Mouse (Mus musculus) neural tube, embryonic 14.5 days (tissue): ENCODE measurements around the gene Hira. TPM values are rescaled to one million over a fixed set of nuclear protein-coding genes. Genes with fewer than 3 reads are reported as not detected.

Source experiments
- ATAC-seq: fragments of 200-750 bp; cut with Nextera tagmentation; 2 replicates; pipeline ENCODE4 v1.8.0; 2017; ENCODE audit warnings: low read depth, mild to moderate bottlenecking, moderate TSS enrichment, moderate library complexity
- H3K27ac ChIP-seq: fragments of 300-500 bp; sonication (generic); 2 replicates; pipeline ENCODE4 v1.5.1; 2014; ENCODE audit warnings: low read depth, mild to moderate bottlenecking, control low read depth, low read length, moderate library complexity, mixed read lengths
- H3K27me3 ChIP-seq: fragments of 300-500 bp; sonication (generic); 2 replicates; pipeline ENCODE4 v1.6.1; 2014; ENCODE audit warnings: low read length; ENCODE audit not compliant: control insufficient read depth, insufficient read depth
- H3K36me3 ChIP-seq: fragments of 300-500 bp; sonication (generic); 2 replicates; pipeline ENCODE4 v1.6.1; 2014; ENCODE audit warnings: low read length, mixed read lengths; ENCODE audit not compliant: control insufficient read depth, insufficient read depth
- H3K4me1 ChIP-seq: fragments of 300-500 bp; sonication (generic); 2 replicates; pipeline ENCODE4 v1.6.1; 2014; ENCODE audit warnings: low read length; ENCODE audit not compliant: control insufficient read depth, insufficient read depth
- H3K4me2 ChIP-seq: fragments of 300-500 bp; sonication (generic); 2 replicates; pipeline ENCODE4 v1.6.1; 2014; ENCODE audit warnings: mild to moderate bottlenecking, low read depth, low read length, control low read depth
- H3K4me3 ChIP-seq: fragments of 300-500 bp; sonication (generic); 2 replicates; pipeline ENCODE4 v1.5.1; 2014; ENCODE audit warnings: low read depth, low read length, control low read depth, mixed read lengths
- H3K9ac ChIP-seq: fragments of 300-500 bp; sonication (generic); replicated peaks from 2 replicates; pipeline ENCODE4 v1.6.1; 2014; ENCODE audit warnings: low read depth, mild to moderate bottlenecking, control low read depth, low read length, mixed read lengths
- H3K9me3 ChIP-seq: fragments of 300-500 bp; sonication (generic); 2 replicates; pipeline ENCODE4 v1.6.1; 2016; ENCODE audit warnings: low read length; ENCODE audit not compliant: control insufficient read depth
- WGBS: fragments of 180-500 bp; shearing (Covaris S2); extraction: QIAGEN DNeasy Blood & Tissue Kit; methylation state at CpG from one replicate; pipeline ENCODE4 v1.1.7; 2014; 5-methylcytosine and 5-hydroxymethylcytosine counted together
- polyA plus RNA-seq: library from polyadenylated mRNA; unstranded; fragments of >200 nt; fragmentation: Nextera tagmentation; extraction: Ambion mirVana; gene quantifications from 2 replicates; pipeline ENCODE4 v1.2.1, GENCODE M21; 2014

The Hira gene
- 19.6 and 23.4 TPM in 2 replicates for polyA plus RNA-seq

- Histone ChIP-seq H3K9ac (peak within 1 kb of the TSS; percentile 94), H3K4me1 (peaks cover 12% of the 10 kb centered on the region; the same call in 1 of the 2 replicates), H3K27me3 (no peaks in the 10 kb centered on the region), H3K27ac (peak within 1 kb of the TSS; percentile 94), H3K36me3 (peaks cover 19% of the 10 kb centered on the region), H3K4me2 (peak within 1 kb of the TSS; percentile 76), H3K9me3 (no peaks in the 10 kb centered on the region), H3K4me3 (peak within 1 kb of the TSS; percentile 92)
- peak; percentile 91 for ATAC-seq
- WGBS, result under 1% methylated on average over 83 of the region's 93 CpGs
Observed at GRCm38 (mm10) chr16:18876442-18877308, at the start of gene Hira, which contains the start of gene Mrpl40. TSS of gene Hira (plus strand) at chr16:18877037. TSS of gene Mrpl40 (minus strand) at chr16:18876862.

- 97% methylated on average over 3 of the region's 3 CpGs for WGBS
- Histone ChIP-seq H3K36me3 (peaks cover 74% of the 10 kb centered on the region), H3K27ac (no peak overlapping the region), H3K27me3 (no peaks in the 10 kb centered on the region), H3K4me1 (no peaks in the 10 kb centered on the region), H3K4me2 (no peak overlapping the region), H3K9me3 (no peaks in the 10 kb centered on the region), H3K4me3 (no peak overlapping the region), H3K9ac (no peak overlapping the region)
- no peak for ATAC-seq
Observed at GRCm38 (mm10) chr16:18828630-18829029, 48.2 kb upstream of the Hira start.

- peaks cover 79% of the 10 kb centered on the region for H3K36me3 ChIP-seq
- 91% methylated on average over 6 of the region's 6 CpGs for WGBS
- no peak overlapping the region for H3K4me2 ChIP-seq
Observed at GRCm38 (mm10) chr16:18829102-18829501, 47.7 kb upstream of the Hira start.

GRCm38 (mm10) chr16:18833486-18833885 is 43.4 kb upstream of the Hira start:
- H3K4me2 ChIP-seq, result no peak overlapping the region
- no peak overlapping the region for H3K4me3 ChIP-seq
- peaks cover 48% of the 10 kb centered on the region for H3K36me3 ChIP-seq

More at GRCm38 (mm10) chr16:18829102-18829501, 47.7 kb upstream of the Hira start:
- Histone ChIP-seq H3K27ac (no peak overlapping the region), H3K9me3 (no peaks in the 10 kb centered on the region), H3K4me3 (no peak overlapping the region), H3K27me3 (no peaks in the 10 kb centered on the region), H3K9ac (no peak overlapping the region), H3K4me1 (no peaks in the 10 kb centered on the region)
- ATAC-seq, result no peak

DNA sequence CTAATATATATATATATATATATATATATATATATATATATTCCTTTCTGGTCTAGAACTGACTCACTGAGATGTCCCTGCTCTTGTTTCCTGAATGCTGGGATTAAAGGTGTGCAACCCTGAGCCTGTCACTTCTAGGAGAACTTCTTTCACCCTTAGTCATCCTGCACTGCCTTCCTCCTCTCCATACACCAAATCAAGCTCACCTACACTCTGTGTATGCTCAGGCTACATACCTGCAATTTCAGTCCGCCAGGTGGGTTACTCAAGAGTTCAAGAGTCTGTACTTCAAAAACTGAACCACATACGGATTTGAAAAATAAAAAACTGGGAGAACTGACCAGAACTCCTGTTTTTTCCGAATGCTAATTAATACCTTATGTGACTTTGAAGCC is 40.8 kb upstream of the Hira start:
- Histone ChIP-seq H3K4me2 (peak overlapping the region; percentile 54), H3K9ac (peak overlapping the region; percentile 85; the same call in 1 of the 2 replicates), H3K36me3 (peaks cover 30% of the 10 kb centered on the region), H3K27me3 (no peaks in the 10 kb centered on the region), H3K4me3 (peak overlapping the region; percentile 88), H3K9me3 (no peaks in the 10 kb centered on the region), H3K4me1 (0 out of 2 replicates have a peak, but pooled peaks cover 5% of the 10 kb centered on the region), H3K27ac (no peak overlapping the region)
- WGBS, result 30% methylated on average over 3 of the region's 3 CpGs
- peak; percentile 54 for ATAC-seq

More at GRCm38 (mm10) chr16:18833486-18833885, 43.4 kb upstream of the Hira start:
- H3K27ac ChIP-seq, result no peak overlapping the region
- H3K27me3 ChIP-seq, result no peaks in the 10 kb centered on the region
- 0 out of 2 replicates have a peak, but pooled peaks cover 5% of the 10 kb centered on the region for H3K4me1 ChIP-seq
- WGBS, result 77% methylated on average over 2 of the region's 2 CpGs
- no peak overlapping the region for H3K9ac ChIP-seq
- ATAC-seq, result no peak
- H3K9me3 ChIP-seq, result no peaks in the 10 kb centered on the region

DNA sequence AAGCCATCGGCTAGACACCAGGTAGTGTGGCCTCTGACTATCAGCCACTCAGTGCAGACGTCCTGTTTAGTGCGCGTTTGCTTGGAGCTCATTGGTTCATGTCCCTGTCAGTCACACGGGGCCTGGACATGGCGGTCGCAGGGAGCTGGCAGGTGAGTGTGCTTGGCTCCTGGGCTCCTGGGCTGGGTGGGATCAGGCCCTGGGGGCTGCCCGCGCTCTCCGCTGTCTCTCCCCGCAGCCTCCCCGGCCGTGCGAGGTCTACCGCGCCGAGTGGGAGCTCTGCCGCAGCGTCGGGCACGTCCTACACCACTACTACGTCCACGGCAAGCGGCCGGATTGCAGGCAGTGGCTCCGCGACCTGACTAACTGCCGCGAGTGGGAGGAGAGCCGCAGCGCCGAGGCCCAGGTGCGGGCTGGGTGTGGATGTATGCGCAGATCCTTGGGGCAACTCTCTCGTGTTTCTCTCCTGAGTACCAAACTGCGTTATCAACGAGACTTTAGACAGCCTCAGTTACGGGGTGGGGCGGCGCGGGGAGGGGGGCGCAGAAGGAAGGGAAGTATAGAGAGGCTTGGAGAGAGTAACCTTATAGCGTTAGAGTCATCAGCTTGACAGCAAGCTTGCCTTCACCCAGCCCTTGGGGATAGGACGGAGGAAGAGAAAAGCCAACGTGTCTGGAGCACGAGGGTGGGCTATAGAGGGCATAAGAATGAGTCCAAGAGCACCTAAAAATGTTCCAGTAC is 40.2 kb upstream of the Hira start, which contains the start of the genes 2510002D24Rik and Gm28539:
2510002D24Rik (plus strand) TSS at position 111 of the 741 bp plus-strand sequence.
Gm28539 (plus strand) TSS at position 117 of the 741 bp plus-strand sequence.
- 0 out of 2 replicates have a peak, but pooled peaks cover 5% of the 10 kb centered on the region for H3K4me1 ChIP-seq
- H3K9ac ChIP-seq, result peak within 1 kb of the TSS; percentile 85
- WGBS, result under 1% methylated on average over 46 of the region's 46 CpGs
- peak within 1 kb of the TSS; percentile 54 for H3K4me2 ChIP-seq
- H3K27me3 ChIP-seq, result no peaks in the 10 kb centered on the region
- H3K36me3 ChIP-seq, result peaks cover 28% of the 10 kb centered on the region
- H3K4me3 ChIP-seq, result peak within 1 kb of the TSS; percentile 88
- H3K9me3 ChIP-seq, result no peaks in the 10 kb centered on the region
- ATAC-seq, result peak; percentile 99
- H3K27ac ChIP-seq, result peak within 1 kb of the TSS; percentile 55; the same call in 1 of the 2 replicates

- 94% methylated on average over 4 of the region's 4 CpGs for WGBS
- no peak overlapping the region for H3K9ac ChIP-seq
- ATAC-seq, result no peak
- H3K36me3 ChIP-seq, result peaks cover 14% of the 10 kb centered on the region
- H3K27ac ChIP-seq, result no peak overlapping the region
- 0 out of 2 replicates have a peak, but pooled peaks cover 5% of the 10 kb centered on the region for H3K4me1 ChIP-seq
- no peaks in the 10 kb centered on the region for H3K27me3 ChIP-seq
- no peak overlapping the region for H3K4me3 ChIP-seq
- H3K4me2 ChIP-seq, result no peak overlapping the region
- H3K9me3 ChIP-seq, result no peaks in the 10 kb centered on the region
Observed at GRCm38 (mm10) chr16:18838346-18838745, 38.5 kb upstream of the Hira start.

DNA sequence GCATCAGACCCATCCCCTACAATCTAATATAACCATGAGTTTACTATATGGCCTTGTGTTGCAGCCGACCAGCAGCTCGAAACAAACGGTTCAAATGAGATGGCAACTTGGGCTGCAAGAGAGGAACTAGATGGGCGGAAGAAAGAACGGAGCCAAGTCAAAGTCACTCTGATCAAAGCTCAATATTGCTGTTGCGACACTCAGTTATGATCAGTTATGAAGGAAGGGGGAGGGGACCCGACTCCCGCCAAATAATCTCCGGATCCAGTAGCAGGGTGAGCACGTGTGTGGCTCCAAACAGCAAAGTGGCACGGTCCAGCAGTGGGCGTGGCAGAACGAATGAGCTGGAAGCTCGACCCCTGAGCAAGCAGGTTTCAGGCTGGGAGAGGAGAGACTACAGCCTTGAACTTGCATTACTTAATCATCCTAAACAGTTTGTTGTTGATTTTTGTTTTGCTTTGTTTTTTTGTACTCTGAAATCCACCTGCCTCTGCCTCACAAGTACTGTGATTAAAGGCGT is 30.5 kb upstream of the Hira start:
- no peak overlapping the region for H3K9ac ChIP-seq
- H3K4me1 ChIP-seq, result no peaks in the 10 kb centered on the region
- WGBS, result 91% methylated on average over 15 of the region's 15 CpGs
- no peak overlapping the region for H3K4me3 ChIP-seq
- H3K9me3 ChIP-seq, result no peaks in the 10 kb centered on the region
- H3K27ac ChIP-seq, result no peak overlapping the region
- H3K36me3 ChIP-seq, result no peaks in the 10 kb centered on the region
- H3K4me2 ChIP-seq, result no peak overlapping the region
- no peaks in the 10 kb centered on the region for H3K27me3 ChIP-seq
- ATAC-seq, result no peak
